Mouse (Mus musculus): ENCODE results near the gene Kcnj6.

DNA sequence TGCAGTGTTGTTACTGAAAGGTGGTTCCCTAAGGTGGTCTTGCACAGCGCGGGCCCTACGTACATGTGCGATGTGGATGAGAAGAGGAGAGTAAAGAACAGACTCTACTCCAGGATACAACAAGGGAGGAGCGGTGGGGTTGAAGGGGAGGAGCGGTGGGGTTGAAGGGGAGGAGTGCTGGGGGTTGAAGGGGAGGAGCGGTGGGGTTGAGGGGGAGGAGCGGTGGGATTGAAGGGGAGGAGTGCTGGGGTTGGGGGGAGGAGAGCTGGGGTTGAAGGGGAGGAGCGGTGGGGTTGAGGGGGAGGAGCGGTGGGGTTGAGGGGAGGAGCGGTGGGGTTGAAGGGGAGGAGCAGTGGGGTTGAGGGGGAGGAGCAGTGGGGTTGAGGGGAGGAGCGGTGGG is 199.3 kb downstream of the Kcnj6 start:
- TF ChIP-seq CTCF (IDR thresholded peaks at IDR 0.05; ENCODE audit: extremely low read depth, insufficient read depth, insufficient read length, insufficient replicate concordance) (no peak), POLR2A (IDR thresholded peaks at IDR 0.05; ENCODE audit: low read depth, low read length) (no peak)

Measured in spleen, adult 2 months (tissue).